Mouse (Mus musculus): ENCODE results near the gene Serpinb6b.

DNA sequence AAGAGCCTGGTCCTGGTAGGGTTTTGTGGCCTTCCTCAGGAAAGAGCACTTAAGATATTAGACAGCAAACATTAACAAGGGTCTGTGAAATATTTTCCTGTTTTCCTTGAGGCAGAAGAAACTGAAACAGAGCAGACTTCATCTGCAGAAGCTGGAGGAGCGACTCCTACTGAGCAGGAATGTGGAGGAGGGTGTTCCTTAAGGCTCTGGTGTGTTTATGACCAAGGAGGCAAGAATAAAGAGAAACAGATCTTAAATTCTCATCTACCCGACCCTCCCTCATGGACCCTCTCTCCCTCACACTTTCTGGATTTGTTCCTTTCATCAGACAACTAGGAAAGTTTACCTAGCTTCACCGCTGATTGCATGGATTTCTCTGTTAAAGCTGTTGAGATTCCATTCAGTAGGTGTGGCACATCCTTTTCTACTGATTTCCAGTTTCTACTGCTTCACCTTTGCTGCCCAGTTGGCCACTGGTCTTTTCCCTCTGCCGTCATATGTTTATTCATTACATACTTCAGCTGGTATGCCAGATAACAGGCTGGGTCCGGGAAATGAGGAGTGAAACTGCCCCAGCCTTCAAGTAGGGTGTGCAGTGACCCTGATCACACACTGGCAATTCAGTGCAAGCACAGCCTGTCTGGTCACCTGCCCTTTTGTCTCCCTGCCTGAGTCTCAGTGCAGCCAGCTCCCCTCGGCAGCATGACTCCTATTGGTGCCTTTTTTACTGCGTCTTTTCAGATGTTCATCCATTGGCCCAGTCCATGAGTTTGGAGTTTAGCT, 40.2 kb upstream of the Serpinb6b start:
- TF ChIP-seq EP300 (optimal IDR thresholded peaks at IDR 0.05) (no peak), CTCF (IDR thresholded peaks at IDR 0.05; ENCODE audit: low read depth) (no peak)
